Mouse (Mus musculus) hindbrain, postnatal 0 days (tissue): ENCODE data around the gene Gpd2. TPM values are rescaled to one million over a fixed set of nuclear protein-coding genes. Genes with fewer than 3 reads are reported as not detected.

Source experiments
- ATAC-seq: fragments of 200-750 bp; cut with Nextera tagmentation; 2 replicates; pipeline ENCODE4 v1.8.0; 2017; ENCODE audit warnings: mild to moderate bottlenecking, moderate TSS enrichment, moderate library complexity
- DNase-seq: peaks from one replicate; pipeline ENCODE4 v3.0.0-alpha.2; 2015; ENCODE audit warnings: low spot score
- H3K27ac ChIP-seq: fragments of 300-500 bp; sonication (generic); 2 replicates; pipeline ENCODE4 v1.5.1; 2014; ENCODE audit warnings: mild to moderate bottlenecking
- H3K27me3 ChIP-seq: fragments of 300-500 bp; sonication (generic); 2 replicates; pipeline ENCODE4 v1.6.1; 2014; ENCODE audit warnings: low read length, mixed read lengths; ENCODE audit not compliant: insufficient read depth
- H3K36me3 ChIP-seq: fragments of 300-500 bp; sonication (generic); 2 replicates; pipeline ENCODE4 v1.6.1; 2014; ENCODE audit warnings: low read length, mixed read lengths; ENCODE audit not compliant: insufficient read depth
- H3K4me1 ChIP-seq: fragments of 300-500 bp; sonication (generic); 2 replicates; pipeline ENCODE4 v1.6.1; 2014; ENCODE audit warnings: antibody characterized with exemption, low read length, mixed read lengths; ENCODE audit not compliant: insufficient read depth
- H3K4me2 ChIP-seq: fragments of 300-500 bp; sonication (generic); 2 replicates; pipeline ENCODE4 v1.6.1; 2014; ENCODE audit warnings: low read depth, mild to moderate bottlenecking, low read length, moderate library complexity, mixed read lengths
- H3K4me3 ChIP-seq: fragments of 300-500 bp; sonication (generic); 2 replicates; pipeline ENCODE4 v1.5.1; 2014; ENCODE audit warnings: low read length
- H3K9ac ChIP-seq: fragments of 300-500 bp; sonication (generic); replicated peaks from 2 replicates; pipeline ENCODE4 v1.6.1; 2014; ENCODE audit warnings: mild to moderate bottlenecking, low read length, moderate library complexity, mixed read lengths
- H3K9me3 ChIP-seq: fragments of 300-500 bp; sonication (generic); 2 replicates; pipeline ENCODE4 v1.6.1; 2016; ENCODE audit warnings: low read length, mixed read lengths
- CTCF ChIP-seq: IDR thresholded peaks from 2 replicates; pipeline ENCODE4 v1.5.1; 2016; ENCODE audit warnings: antibody characterized with exemption, control low read depth, low read depth
- WGBS: fragments of 180-500 bp; shearing (Covaris S2); extraction: QIAGEN DNeasy Blood & Tissue Kit; methylation state at CpG from one replicate; pipeline ENCODE4 v1.1.7; 2014; 5-methylcytosine and 5-hydroxymethylcytosine counted together
- polyA plus RNA-seq: library from polyadenylated mRNA; unstranded; fragments of >200 nt; fragmentation: Nextera tagmentation; extraction: Ambion mirVana; gene quantifications from 2 replicates; pipeline ENCODE4 v1.2.1, GENCODE M21; 2015
- total RNA-seq: library from RNA; depleted of rRNA; stranded (reverse); fragments of >200 nt; gene quantifications from 2 replicates; pipeline ENCODE4 v1.2.3, GENCODE M21; 2014

The Gpd2 gene
- total and polyA plus RNA-seq, 2 experiments from 2014 or later, result 31.5 to 38.8 TPM

DNA sequence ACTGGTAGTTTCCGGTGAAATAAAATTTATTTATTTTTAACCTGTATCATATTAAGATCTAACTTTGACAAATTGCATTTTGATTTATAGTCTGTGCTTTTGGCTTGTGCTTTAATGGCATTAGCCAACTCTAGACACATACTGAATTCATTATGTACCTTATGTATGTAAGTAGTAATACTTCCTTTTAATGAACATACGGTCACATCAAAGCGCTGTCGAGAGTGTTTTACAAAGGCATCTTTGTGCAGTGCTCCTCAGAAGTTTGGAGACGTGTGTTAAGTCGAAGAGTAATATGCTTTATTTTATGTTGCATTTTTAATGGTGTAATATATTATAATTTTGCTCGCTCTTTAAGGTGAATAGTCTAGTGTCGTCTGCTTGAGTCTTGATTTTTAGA is 88.7 kb downstream of the Gpd2 start:
- H3K9me3 ChIP-seq, result no peaks in the 10 kb centered on the region
- H3K27ac ChIP-seq, result no peak overlapping the region
- no peak overlapping the region for H3K4me2 ChIP-seq
- H3K36me3 ChIP-seq, result no peaks in the 10 kb centered on the region
- WGBS, result 90% methylated on average over 8 of the region's 8 CpGs
- TF ChIP-seq CTCF, result no peak
- ATAC-seq (no peak), DNase-seq (no peak)
- no peaks in the 10 kb centered on the region for H3K4me1 ChIP-seq
- no peaks in the 10 kb centered on the region for H3K27me3 ChIP-seq
- no peak overlapping the region for H3K4me3 ChIP-seq
- no peak overlapping the region for H3K9ac ChIP-seq

GRCm38 (mm10) chr2:57329327-57329726 is 91.9 kb downstream of the Gpd2 start:
- Histone ChIP-seq H3K27ac (no peak overlapping the region), H3K4me2 (no peak overlapping the region), H3K4me1 (no peaks in the 10 kb centered on the region), H3K9me3 (no peaks in the 10 kb centered on the region), H3K9ac (no peak overlapping the region), H3K27me3 (no peaks in the 10 kb centered on the region), H3K4me3 (no peak overlapping the region), H3K36me3 (no peaks in the 10 kb centered on the region)
- DNase-seq (no peak), ATAC-seq (no peak)
- TF ChIP-seq CTCF, result no peak
- 74% methylated on average over 7 of the region's 7 CpGs for WGBS

DNA sequence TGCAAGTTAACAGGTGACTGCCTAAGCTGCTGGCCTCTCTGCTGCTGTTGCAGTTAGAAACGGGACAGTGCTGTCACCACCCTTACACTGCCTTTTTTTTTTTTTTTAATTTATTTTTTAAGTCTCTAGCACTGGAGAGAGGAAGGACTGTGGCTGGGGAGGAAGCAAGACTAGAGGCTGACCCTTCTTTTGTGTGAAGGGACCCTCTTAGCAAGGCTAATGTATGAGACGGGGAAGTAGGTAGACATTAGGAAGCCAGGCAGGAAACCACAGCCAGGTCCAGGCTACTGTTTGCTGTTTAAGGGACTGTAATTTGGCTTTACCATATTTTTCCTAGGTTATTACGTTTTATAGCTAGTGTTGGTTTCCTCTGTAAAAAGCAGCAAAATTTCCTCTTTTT is 93.4 kb downstream of the Gpd2 start:
- WGBS, result 75% methylated on average over 3 of the region's 3 CpGs
- TF ChIP-seq CTCF, result no peak
- H3K4me1 ChIP-seq, result no peaks in the 10 kb centered on the region
- ATAC-seq (no peak), DNase-seq (no peak)
- H3K27me3 ChIP-seq, result no peaks in the 10 kb centered on the region
- H3K36me3 ChIP-seq, result no peaks in the 10 kb centered on the region
- no peak overlapping the region for H3K4me3 ChIP-seq
- H3K4me2 ChIP-seq, result no peak overlapping the region
- H3K9ac ChIP-seq, result no peak overlapping the region
- no peaks in the 10 kb centered on the region for H3K9me3 ChIP-seq
- no peak overlapping the region for H3K27ac ChIP-seq

GRCm38 (mm10) chr2:57331266-57331665 is 93.8 kb downstream of the Gpd2 start:
- H3K27ac ChIP-seq, result no peak overlapping the region
- no peaks in the 10 kb centered on the region for H3K4me1 ChIP-seq
- DNase-seq, result no peak
- no peak overlapping the region for H3K4me3 ChIP-seq
- TF ChIP-seq CTCF, result no peak
- H3K4me2 ChIP-seq, result no peak overlapping the region
- H3K9ac ChIP-seq, result no peak overlapping the region
- 89% methylated on average over 8 of the region's 8 CpGs for WGBS
- no peaks in the 10 kb centered on the region for H3K36me3 ChIP-seq
- no peak for ATAC-seq
- H3K9me3 ChIP-seq, result no peaks in the 10 kb centered on the region
- no peaks in the 10 kb centered on the region for H3K27me3 ChIP-seq

DNA sequence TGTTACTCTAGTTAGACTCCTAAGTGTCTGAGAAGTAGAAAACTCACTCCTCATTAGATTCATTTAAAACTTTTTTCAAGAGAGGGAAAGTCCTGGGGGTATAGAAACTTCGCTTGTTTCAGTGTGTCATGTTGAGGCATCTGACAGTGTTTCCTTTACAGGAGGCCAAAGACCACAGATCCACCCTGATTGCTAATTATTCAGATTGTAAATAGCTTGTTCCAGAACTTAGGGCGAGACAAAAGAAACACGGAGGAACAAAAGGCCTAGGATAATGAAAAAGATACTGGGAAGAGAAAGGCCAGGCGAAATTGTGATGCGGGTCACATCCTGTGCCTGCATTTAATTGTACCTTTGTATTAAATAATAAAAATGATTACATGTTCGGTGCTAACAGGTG is 96.0 kb downstream of the Gpd2 start:
- WGBS, result 48% methylated on average over 6 of the region's 6 CpGs
- Histone ChIP-seq H3K4me2 (no peak overlapping the region), H3K4me1 (no peaks in the 10 kb centered on the region), H3K27me3 (no peaks in the 10 kb centered on the region), H3K27ac (no peak overlapping the region), H3K9ac (no peak overlapping the region), H3K4me3 (no peak overlapping the region), H3K36me3 (no peaks in the 10 kb centered on the region), H3K9me3 (no peaks in the 10 kb centered on the region)
- TF ChIP-seq CTCF, result no peak
- DNase-seq, result no peak
- ATAC-seq, result no peak

- Histone ChIP-seq H3K4me1 (no peaks in the 10 kb centered on the region), H3K9ac (no peak overlapping the region), H3K9me3 (no peaks in the 10 kb centered on the region), H3K27ac (no peak overlapping the region), H3K27me3 (no peaks in the 10 kb centered on the region), H3K4me2 (no peak overlapping the region), H3K36me3 (no peaks in the 10 kb centered on the region), H3K4me3 (no peak overlapping the region)
- TF ChIP-seq CTCF, result no peak
- 90% methylated on average over 15 of the region's 15 CpGs for WGBS
- ATAC-seq (no peak), DNase-seq (no peak)
Observed at GRCm38 (mm10) chr2:57335397-57335796, 98.0 kb downstream of the Gpd2 start.

- no peak for TF ChIP-seq CTCF
- Histone ChIP-seq H3K27me3 (no peaks in the 10 kb centered on the region), H3K27ac (no peak overlapping the region), H3K4me1 (no peaks in the 10 kb centered on the region), H3K9me3 (no peaks in the 10 kb centered on the region), H3K4me3 (no peak overlapping the region), H3K4me2 (no peak overlapping the region), H3K36me3 (no peaks in the 10 kb centered on the region), H3K9ac (no peak overlapping the region)
- 89% methylated on average over 16 of the region's 16 CpGs for WGBS
- no peak for ATAC-seq
- DNase-seq, result no peak
Observed at GRCm38 (mm10) chr2:57338779-57339178, 101.3 kb downstream of the Gpd2 start.
